Mouse (Mus musculus): ENCODE measurements around the gene Kif3b.

The Kif3b gene

DNA sequence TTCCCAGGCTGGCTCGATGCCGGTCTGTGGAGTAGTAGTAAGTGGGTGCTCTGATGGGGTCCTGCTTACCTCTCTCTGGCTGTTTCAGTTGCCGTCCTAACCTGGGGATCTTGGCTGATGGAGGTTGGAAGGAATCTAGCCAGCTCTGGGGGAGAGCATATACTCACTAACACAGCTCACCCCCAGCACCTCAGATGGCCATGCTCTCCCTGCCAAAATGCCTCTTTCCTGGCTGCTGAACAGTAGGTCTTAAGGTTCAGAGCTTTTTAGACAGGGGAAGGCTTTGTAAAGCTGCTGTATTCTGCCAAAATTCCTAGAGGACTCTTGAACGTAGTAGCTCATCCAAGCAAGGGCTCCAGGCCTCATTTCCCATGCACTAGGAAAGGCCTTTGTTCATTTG is 6.6 kb downstream of the Kif3b start:
- DNase-seq (ENCODE audit: low read depth, low spot score) = no peak

DNA sequence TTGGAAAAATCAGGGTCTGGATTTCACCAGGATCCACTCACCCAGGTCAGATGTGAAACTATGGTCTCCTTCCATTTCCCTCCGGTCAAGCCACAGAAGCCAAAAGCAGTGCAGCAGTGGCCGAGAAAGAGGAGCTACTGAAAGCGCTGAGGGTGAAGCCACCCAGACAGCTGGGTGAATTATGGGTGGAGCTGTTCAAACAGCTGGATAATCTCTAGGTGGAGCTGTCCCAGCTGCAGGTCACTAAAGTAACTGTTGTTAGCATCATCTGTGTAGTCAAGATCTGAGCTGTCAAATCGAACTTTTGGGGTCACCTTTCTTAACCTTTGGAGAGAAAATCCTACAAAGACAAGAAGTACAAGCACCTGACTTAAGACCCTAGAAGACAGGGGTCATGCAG is 7.2 kb downstream of the Kif3b start:
- no peak for DNase-seq (ENCODE audit: low read depth, low spot score)

DNA sequence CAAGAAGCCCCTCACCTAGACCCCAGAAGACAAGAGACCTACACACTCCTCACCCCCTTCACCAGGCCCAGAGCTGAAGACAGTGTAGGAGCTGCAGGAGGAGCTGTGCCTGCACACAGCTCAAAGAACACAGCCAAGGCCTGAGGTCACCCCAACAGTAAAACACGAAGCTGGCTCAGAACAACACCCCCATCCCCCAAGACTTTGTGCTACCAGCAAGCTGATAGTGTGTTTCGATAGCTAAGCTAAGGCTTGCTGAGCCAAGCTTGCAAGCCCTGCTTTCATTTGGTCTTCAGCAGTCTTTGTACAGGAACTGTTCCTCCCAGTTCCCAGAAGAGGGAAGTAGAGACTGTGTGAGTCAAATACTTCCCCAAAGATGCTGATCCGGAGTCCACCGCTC is 7.7 kb downstream of the Kif3b start:
- peak; percentile 60 for DNase-seq (ENCODE audit: low read depth, low spot score)

DNA sequence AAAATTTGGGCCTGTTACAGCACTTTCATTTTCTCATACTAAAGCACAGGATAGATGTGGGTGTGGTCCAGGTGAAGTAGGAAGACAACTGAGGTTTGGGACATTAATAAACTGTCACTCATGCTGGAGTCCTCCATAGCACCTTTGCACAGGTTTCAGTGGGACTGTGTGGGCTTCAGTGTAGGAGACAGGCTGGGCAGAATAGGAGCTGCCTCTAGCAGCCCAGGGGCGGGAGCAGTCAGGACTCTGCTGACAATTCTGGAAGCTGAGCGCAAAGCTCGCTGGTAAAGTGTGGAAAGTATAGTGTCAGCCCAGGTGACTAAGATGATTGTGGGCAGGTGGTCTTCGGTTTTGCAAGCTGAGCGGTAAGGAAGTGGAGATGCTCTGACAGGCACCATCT is 9.9 kb downstream of the Kif3b start:
- no peak for DNase-seq (ENCODE audit: low read depth, low spot score)

DNA sequence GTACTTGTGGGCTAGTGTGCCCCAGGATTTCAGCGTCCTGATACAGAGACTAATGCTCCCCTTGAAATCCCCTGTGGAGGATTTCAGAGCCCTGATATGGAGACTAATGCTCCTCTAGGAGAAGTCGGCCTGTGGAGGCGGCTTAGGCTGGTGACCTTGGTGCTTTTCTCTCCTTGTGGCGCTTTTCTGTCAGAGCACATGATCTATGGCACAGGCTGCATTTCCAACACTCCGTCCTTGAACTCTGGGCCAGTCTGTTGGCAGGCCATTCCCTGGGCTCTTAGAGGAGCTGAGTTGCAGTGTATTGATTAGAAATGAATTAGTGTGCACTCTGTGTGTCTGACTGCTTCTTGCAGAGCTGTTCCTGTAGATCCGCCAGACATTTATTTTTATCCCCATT is 14.0 kb downstream of the Kif3b start:
- no peak for DNase-seq (ENCODE audit: low read depth, low spot score)

DNA sequence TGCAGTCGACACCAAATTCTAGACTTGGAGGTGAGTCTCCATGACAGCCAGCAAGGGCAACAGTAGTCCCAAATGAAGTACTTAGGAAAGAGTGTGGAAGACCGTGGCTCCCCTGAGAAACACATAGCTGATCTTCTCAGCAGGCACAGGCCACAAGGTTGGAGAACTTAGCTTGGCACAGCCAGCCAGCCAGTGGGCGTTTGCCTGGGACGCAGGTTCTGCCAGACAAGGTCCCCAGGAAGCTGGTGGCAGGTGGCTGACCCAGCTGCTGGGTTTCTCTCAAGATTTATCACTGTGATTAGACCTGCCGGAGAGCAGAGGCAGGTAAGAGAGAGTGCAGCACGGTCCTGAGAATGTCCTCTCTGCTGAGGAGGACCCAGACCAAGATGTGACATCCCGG is 17.4 kb downstream of the Kif3b start:
- no peak for DNase-seq (ENCODE audit: low read depth, low spot score)

DNA sequence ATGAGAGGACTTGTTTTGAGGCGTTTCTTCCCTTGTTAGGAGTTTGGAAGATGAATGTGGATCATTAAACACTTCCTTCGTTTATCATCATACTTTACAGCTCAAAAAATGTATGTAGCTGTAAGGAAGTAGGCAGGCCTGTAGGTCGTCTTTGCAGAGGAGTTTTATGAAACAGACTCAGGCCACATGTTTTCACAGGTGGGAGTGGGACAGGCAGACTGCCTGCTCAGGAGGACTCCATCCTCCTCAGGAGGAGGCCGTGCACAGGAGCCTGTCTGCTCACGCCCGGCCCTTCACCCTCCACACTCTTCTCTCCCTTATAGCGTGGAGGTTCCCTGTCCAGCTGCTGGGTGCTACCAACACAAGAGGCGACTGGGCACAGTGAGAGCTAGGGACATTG is 17.9 kb downstream of the Kif3b start:
- no peak for DNase-seq (ENCODE audit: low read depth, low spot score)

DNA sequence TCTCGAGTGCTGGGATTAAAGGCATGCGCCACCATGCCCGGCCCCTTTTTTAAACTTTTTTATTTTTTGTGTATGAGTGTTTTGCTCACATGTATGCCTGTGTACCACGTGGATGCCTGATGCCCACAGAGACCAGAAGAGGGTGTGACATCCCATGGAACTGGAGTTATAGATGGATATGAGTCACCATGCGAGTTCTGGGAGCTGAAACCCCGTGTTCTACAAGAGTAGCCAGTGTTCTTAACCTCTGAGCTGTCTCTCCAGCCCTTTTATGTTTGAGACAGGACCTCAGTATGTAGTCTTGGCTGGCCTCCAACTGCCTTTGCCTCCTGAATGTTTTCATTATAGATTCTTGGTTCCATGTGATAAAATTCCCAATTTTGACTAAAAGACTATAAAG is 19.0 kb downstream of the Kif3b start:
- DNase-seq (ENCODE audit: low read depth, low spot score) = no peak

DNA sequence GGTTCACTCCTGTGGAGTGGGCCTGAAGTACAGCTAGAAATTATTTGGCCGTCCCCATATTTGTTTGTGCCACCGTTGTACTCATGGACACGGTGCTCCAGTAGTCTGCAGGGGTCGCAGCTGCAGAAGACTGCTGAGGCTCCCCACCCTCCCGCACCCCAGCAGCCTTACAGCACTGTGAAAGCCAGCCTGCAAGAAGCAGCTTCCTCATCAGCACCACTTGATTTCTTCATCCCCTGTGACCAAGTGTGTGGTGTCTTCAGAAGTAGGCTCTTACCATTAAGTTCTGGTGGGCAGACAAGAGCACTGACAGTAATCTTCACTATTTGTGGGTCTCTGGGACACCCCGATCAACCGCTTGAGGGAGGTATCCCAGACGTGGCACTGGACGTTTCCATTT is 21.7 kb downstream of the Kif3b start:
- no peak for DNase-seq (ENCODE audit: low read depth, low spot score)

DNA sequence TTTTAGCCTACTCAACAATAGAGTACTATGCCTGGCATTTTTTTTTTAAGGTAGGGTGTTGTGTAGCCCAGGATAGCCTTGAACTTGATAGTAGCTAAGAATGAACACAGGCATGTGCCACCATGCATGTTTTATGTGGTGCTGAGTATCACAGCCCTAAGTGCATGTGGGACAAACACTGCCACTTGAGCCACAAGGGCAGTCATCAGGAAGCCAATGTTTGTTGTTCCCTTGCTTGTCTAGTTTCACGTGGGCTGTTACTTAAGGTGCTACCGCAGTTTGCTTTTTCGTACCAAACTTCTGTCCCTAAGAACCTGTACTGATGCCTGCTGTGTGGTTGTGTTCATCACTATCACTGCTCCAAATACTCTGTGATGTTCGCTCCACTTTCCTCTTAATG is 27.2 kb downstream of the Kif3b start:
- DNase-seq (ENCODE audit: low read depth, low spot score) = no peak

DNA sequence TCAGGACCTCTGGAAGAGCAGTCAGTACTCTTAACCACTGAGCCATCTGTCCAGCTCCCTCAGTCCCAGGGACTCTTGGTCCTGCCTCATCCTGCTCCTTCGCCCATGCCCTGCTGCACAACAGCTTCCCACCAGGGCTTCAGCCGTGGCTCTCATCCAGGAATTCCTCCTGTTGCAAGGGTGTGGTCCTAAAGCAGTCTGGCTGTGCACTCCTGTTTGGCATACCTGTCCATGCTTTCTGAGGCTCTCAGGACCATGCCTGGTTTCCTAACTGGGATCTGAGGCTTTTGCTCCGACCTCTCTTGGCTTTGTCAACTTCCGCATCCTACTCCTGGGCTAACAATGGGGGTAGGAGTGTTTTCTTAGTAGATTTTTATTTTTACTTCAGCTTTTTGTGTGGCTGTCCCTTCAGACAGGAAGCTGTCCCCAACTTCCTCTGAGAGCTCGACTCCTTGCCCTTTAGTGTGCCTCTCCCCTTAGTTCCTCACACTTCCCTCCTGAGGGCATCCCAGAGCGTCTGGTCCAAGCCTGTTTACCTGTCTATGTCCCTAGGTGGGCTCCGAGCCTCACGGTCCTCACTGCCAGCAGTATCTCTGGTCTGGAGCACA is 27.9 kb downstream of the Kif3b start:
- no peak for DNase-seq (ENCODE audit: low read depth, low spot score)

DNA sequence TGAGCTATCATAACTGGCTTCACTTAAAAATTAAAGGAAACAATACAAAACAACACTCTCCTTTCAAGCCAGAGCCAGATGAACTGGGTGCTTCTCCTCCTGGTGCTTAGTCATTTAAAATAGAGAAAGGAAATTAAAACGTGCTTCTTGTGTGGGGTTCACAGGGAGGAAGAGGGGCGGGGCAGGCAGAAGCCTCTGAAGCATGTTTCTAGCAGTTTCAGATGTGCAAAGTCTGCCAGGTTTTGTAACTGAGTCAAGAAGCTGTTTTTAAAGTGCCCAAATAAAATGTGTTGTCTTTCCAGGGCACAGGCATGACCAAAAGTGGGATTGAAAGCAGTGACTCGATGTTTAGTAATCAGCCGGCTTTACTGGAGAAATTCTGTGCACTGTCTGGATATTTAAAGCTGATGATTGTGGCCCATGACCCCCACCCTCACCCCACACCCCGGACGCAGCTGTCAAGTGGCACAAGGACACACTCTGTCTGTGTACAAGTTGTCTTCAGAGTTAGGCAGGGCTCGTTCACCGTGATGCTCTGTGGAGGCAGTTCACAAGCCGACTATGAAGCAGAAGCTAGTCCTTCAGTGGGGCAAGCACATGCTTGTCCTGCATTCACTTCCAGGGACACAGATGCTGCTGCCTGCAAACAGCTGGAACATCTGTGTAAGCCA is 34.6 kb downstream of the Kif3b start:
- DNase-seq (ENCODE audit: low read depth, low spot score) = no peak

DNA sequence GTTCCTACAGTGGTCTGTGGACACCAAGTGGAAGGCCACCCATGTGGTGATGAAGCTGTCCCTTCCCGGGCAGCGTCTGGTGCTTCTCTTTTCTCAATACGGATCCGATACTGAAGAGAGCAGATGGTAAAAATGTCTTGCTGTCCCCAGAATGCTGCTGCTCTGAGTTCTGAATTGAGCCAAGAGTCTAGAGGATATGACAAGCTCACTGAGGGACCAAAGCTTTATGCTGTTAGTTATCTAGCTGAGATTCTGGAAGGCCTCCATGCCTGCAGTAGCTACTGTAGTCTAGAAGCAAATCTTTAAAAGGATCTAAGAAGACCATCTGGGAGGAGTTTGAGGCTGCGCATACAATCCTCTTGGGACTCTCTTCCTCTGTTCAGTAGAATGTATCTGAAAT is 41.1 kb downstream of the Kif3b start:
- DNase-seq (ENCODE audit: low read depth, low spot score) = no peak

DNA sequence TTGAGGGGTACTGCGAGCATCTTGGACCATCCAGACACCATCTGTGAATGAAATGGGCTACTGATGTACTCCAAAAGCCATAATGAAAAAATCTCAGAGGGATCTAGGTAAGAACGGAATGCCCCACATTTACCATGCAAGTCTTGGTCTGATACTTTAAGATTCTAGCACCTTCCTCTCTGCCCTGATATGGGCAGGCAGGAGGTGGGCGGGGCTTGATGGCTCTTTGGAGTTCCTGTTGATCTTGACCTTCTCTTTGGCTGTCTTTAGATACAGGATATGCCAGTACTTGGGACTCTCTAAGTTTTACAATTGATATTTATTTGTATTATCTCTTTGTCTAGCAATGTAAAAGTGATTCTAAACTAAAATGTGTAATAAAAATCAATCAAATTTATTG is 41.8 kb downstream of the Kif3b start:
- no peak for DNase-seq (ENCODE audit: low read depth, low spot score)

DNA sequence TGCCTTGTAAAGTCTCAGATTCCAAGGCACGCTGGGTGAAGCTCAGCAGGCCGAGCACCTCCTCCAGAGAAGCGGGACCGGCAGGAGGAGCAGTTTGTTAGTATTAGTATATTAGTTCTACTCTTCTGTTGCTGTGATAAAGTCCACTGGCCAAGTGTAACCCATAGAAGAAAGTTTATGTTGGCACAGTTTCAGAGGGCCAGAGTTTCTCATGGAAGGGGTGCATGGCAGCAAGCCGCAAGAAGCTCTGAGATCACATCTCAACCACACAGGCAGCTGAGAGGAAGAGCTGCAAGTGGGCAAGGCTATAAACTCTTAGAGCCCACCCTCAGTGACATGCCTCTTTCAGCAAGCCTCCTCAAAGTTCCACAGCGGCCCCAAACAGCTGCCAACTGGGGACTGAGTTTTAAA is 42.6 kb downstream of the Kif3b start:
- no peak for DNase-seq (ENCODE audit: low read depth, low spot score)

DNA sequence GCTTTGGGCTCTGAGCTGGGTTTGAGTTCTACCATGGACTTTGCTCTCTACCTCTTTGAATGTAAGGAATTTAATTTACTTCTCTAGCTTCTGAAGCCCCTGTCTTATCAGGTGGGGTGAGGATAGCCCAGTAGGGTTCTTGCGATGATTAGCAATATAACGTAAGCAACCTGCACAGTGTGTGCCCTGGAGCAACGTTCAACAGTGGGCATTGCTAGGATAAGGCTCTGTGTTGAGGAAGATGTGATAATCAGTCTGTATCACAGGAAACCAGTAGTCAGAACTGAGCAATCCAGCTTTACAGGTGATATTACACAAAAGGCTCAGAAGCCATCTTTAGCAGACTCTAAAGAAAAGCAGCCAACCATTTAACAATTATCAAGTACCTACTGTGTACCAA is 43.1 kb downstream of the Kif3b start:
- DNase-seq (ENCODE audit: low read depth, low spot score) = no peak

DNA sequence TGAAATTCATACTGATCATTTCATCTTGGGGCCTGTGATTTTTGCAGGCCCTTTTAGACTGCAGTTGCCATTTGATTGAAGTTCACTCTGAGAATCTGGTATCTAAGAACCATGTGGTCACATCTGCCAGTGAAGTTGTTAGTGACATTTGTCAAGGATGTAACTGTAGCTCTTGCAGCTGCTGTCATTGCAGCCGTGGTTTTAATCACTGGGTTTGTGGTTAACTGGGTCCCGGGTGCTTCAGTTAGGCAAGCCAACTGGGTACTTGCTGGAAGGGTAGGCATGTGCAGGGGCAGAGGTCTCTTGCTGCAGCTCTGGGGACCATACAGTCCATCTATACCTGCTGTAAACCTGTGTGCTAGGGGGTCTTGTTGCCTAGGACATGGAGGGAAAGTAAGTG is 44.9 kb downstream of the Kif3b start:
- peak; percentile 30 for DNase-seq (ENCODE audit: low read depth, low spot score)

DNA sequence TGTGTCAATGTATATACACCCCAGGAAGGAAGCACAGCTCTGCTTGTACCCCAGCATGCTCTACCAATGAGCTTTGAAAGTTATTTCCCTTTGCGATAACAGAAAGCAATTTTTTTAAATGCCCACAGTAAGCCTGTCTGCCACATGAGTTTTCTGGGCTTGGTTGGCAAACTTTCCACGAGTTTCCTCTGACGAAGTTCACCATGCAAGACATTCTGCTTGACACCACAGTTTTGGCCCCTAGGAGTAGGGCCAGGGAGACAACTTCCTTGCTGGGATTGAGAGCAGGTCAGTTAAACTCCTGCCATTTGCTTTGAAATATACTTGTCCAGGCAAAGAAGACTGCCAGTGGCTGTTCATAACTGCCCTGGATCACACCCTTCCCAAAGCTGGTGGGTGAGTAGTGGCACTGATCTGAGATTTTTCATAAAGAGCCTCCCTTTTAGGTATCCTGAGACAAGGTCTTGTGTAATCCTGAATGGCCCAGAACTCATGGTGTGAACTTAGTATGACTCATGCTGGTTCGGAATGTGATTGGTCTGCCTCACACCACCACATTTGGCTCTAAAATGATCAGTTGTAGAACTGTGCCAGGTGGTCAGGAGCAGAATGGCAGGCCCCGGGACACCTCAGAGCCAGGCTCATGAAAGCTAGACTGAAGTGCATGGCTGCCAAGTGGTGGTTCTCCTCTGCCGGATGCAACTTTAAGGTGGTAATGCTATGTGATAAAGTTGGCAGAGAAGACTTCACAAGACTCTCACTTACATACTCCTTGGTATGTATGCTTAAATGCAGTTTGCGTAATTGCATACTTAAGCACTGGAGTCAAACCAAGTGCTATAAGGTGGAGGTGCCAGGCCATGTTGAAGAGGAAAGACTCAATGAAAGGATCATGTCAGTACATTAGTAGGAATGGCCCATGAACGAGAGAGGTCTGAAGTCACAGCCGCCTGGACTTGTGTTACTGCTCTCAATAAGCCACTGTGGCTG is 47.4 kb downstream of the Kif3b start:
- no peak for DNase-seq (ENCODE audit: low read depth, low spot score)

DNA sequence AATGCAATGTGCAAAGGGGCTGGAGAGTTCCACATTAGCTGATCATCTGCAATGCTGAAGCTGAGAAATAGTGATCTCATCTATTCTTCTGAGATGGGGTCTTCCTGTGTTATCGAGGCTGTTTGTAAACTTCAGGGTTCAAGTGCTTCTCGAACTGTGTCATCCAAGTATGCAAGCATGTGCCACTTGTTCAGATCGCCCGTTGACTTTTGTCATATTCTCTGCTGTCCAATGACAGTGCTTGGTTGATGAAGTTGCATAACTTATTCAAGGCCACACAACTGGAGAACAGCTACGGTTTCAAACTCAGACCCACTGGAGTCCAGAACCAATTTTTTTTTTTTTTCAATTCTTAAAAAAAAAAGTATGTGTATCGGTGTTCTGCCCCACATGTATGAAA is 51.0 kb downstream of the Kif3b start:
- DNase-seq (ENCODE audit: low read depth, low spot score) = no peak

DNA sequence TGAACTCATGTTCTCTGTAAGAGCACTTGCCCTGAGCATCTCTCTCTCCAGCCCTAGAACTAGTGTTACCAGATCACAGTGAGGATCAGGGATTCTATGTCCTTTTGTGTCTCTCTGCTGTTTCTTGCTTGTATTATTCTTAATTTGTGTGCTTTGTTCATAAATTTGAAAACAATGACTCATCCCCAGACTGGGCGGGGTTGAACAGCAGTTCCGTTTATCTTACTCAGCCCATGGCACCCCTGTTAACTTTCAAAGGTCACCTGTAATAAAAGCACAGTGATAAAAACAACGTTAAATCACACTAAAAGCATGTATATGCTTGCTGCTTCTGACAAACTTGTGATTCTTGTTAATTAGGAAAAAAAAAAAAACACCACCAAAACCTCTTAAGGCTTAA is 51.4 kb downstream of the Kif3b start:
- DNase-seq (ENCODE audit: low read depth, low spot score) = no peak

DNA sequence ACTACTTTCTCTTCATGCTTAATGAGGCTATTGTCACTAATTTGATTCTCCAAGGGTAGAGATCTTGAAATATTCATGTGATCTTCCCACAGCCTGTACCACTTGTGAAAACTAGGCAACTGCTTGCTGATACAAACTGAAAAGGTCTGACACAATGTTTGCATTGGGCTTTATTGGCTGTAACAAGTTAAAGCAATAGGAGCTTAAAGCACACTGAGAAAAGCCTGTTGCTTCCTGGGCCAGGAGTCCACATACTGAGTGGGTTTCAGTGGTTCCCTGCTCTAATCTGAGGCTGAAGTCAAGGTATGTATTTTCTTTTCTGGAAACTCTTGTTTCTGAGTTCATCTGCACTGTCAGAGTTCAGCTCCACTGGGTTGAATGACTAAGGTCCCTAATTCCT is 52.0 kb downstream of the Kif3b start:
- DNase-seq (ENCODE audit: low read depth, low spot score) = no peak

DNA sequence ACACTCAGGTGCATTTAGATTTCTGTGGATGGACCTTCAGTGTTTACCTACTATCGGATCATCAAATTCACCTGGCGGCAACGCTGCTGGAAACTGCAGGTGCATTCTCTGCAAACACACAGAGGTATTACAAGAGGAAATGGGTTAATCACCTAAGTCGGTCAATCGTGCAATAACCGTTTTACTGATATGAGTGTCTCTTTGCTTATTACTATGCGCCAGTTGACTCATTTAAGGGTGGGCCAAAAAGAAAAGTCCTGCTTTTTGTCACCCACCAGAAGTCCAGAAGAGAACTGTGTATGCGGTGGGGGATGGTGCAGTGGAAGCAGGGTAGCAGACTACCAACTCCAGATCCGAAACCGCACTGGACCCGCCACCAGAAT is 53.8 kb downstream of the Kif3b start:
- no peak for DNase-seq (ENCODE audit: low read depth, low spot score)
